Mouse (Mus musculus): Measurements from ENCODE around the gene Ctsa. TPM values are rescaled to one million over a fixed set of nuclear protein-coding genes. Genes with fewer than 3 reads are reported as not detected.
"Not testable (repeated sequence)": the region's sequence is repeated elsewhere in the genome, so short reads cannot be mapped to it uniquely, and the experiment has no call there.

Ctsa gene
- polyA plus RNA-seq, 1 experiment: 125 TPM

GRCm38 (mm10) chr2:164792400-164793190, 40.1 kb upstream of the Ctsa start:
- TF ChIP-seq POLR2A (IDR thresholded peaks at IDR 0.05; ENCODE audit: borderline replicate concordance, extremely low read depth, insufficient read depth, insufficient read length, poor library complexity, severe bottlenecking) (no peak), CTCF (IDR thresholded peaks at IDR 0.05; ENCODE audit: borderline replicate concordance, extremely low read depth, insufficient read depth, insufficient read length) (no peak)
- DNase-seq (ENCODE audit: low read depth): no peak

GRCm38 (mm10) chr2:164793236-164793635, 39.4 kb upstream of the Ctsa start:
- TF ChIP-seq POLR2A (IDR thresholded peaks at IDR 0.05; ENCODE audit: borderline replicate concordance, extremely low read depth, insufficient read depth, insufficient read length, poor library complexity, severe bottlenecking) (no peak), CTCF (IDR thresholded peaks at IDR 0.05; ENCODE audit: borderline replicate concordance, extremely low read depth, insufficient read depth, insufficient read length) (peak; percentile 72; the same call in 1 of the 2 replicates)
- peak; percentile 46 for DNase-seq (ENCODE audit: low read depth)

GRCm38 (mm10) chr2:164793772-164794171, 38.9 kb upstream of the Ctsa start:
- peak; percentile 19 for DNase-seq (ENCODE audit: low read depth)
- no peak for TF ChIP-seq POLR2A (IDR thresholded peaks at IDR 0.05; ENCODE audit: borderline replicate concordance, extremely low read depth, insufficient read depth, insufficient read length, poor library complexity, severe bottlenecking)

- peak; percentile 94 for DNase-seq (ENCODE audit: low read depth)
- peak; percentile 89 for TF ChIP-seq CTCF (IDR thresholded peaks at IDR 0.05; ENCODE audit: borderline replicate concordance, extremely low read depth, insufficient read depth, insufficient read length)
- no peak for TF ChIP-seq POLR2A (IDR thresholded peaks at IDR 0.05; ENCODE audit: borderline replicate concordance, extremely low read depth, insufficient read depth, insufficient read length, poor library complexity, severe bottlenecking)
These were observed 38.4 kb upstream of the Ctsa start for GRCm38 (mm10) chr2:164794293-164794692.

- DNase-seq (ENCODE audit: low read depth): no peak
- TF ChIP-seq POLR2A (IDR thresholded peaks at IDR 0.05; ENCODE audit: borderline replicate concordance, extremely low read depth, insufficient read depth, insufficient read length, poor library complexity, severe bottlenecking): no peak
- TF ChIP-seq CTCF (IDR thresholded peaks at IDR 0.05; ENCODE audit: borderline replicate concordance, extremely low read depth, insufficient read depth, insufficient read length): no peak
These were observed 36.8 kb upstream of the Ctsa start for GRCm38 (mm10) chr2:164795868-164796267.

- DNase-seq (ENCODE audit: low read depth): not testable (repeated sequence)
- 0 out of 2 replicates have a peak, but pooled peaks have one; percentile 4 for TF ChIP-seq CTCF (IDR thresholded peaks at IDR 0.05; ENCODE audit: borderline replicate concordance, extremely low read depth, insufficient read depth, insufficient read length)
These were observed 34.1 kb upstream of the Ctsa start for GRCm38 (mm10) chr2:164798554-164798953.

GRCm38 (mm10) chr2:164800252-164801004, 32.2 kb upstream of the Ctsa start:
- DNase-seq (ENCODE audit: low read depth): no peak
- TF ChIP-seq CTCF (IDR thresholded peaks at IDR 0.05; ENCODE audit: borderline replicate concordance, extremely low read depth, insufficient read depth, insufficient read length) (no peak), POLR2A (IDR thresholded peaks at IDR 0.05; ENCODE audit: borderline replicate concordance, extremely low read depth, insufficient read depth, insufficient read length, poor library complexity, severe bottlenecking) (no peak)

- TF ChIP-seq POLR2A (IDR thresholded peaks at IDR 0.05; ENCODE audit: borderline replicate concordance, extremely low read depth, insufficient read depth, insufficient read length, poor library complexity, severe bottlenecking) (no peak), CTCF (IDR thresholded peaks at IDR 0.05; ENCODE audit: borderline replicate concordance, extremely low read depth, insufficient read depth, insufficient read length) (no peak)
These were observed 29.3 kb upstream of the Ctsa start for GRCm38 (mm10) chr2:164803201-164803920.

GRCm38 (mm10) chr2:164803921-164804313, 28.8 kb upstream of the Ctsa start:
- TF ChIP-seq POLR2A (IDR thresholded peaks at IDR 0.05; ENCODE audit: borderline replicate concordance, extremely low read depth, insufficient read depth, insufficient read length, poor library complexity, severe bottlenecking) (no peak), CTCF (IDR thresholded peaks at IDR 0.05; ENCODE audit: borderline replicate concordance, extremely low read depth, insufficient read depth, insufficient read length) (no peak)
- DNase-seq (ENCODE audit: low read depth): no peak

More at GRCm38 (mm10) chr2:164803201-164803920, 29.3 kb upstream of the Ctsa start:
- no peak for DNase-seq (ENCODE audit: low read depth)

GRCm38 (mm10) chr2:164804533-164805331, 27.9 kb upstream of the Ctsa start, which contains the start of the genes Acot8 and Zswim3:
Acot8 (minus strand) TSS chr2:164804882.
Zswim3 (plus strand) TSS chr2:164805098.
- peak; percentile 99 for DNase-seq (ENCODE audit: low read depth)
- TF ChIP-seq POLR2A (IDR thresholded peaks at IDR 0.05; ENCODE audit: borderline replicate concordance, extremely low read depth, insufficient read depth, insufficient read length, poor library complexity, severe bottlenecking) (peak; percentile 58; the same call in 1 of the 2 replicates), CTCF (IDR thresholded peaks at IDR 0.05; ENCODE audit: borderline replicate concordance, extremely low read depth, insufficient read depth, insufficient read length) (no peak)
